Mouse (Mus musculus) kidney, adult 11 months (tissue): Measurements from ENCODE around the gene Tbcb.
"Not testable (repeated sequence)": the region's sequence is repeated elsewhere in the genome, so short reads cannot be mapped to it uniquely, and the experiment has no call there.

Experiments
- DNase-seq: peaks from one replicate; pipeline ENCODE4 v3.0.0; 2022

Tbcb gene

GRCm38 (mm10) chr7:30192088-30192487 lies 40.0 kb downstream of the Tbcb start:
- DNase-seq = no peak

GRCm38 (mm10) chr7:30189116-30189491 lies 43.0 kb downstream of the Tbcb start:
- DNase-seq = no peak

- DNase-seq = no peak
Observed at GRCm38 (mm10) chr7:30188344-30189115, 43.5 kb downstream of the Tbcb start.

DNA sequence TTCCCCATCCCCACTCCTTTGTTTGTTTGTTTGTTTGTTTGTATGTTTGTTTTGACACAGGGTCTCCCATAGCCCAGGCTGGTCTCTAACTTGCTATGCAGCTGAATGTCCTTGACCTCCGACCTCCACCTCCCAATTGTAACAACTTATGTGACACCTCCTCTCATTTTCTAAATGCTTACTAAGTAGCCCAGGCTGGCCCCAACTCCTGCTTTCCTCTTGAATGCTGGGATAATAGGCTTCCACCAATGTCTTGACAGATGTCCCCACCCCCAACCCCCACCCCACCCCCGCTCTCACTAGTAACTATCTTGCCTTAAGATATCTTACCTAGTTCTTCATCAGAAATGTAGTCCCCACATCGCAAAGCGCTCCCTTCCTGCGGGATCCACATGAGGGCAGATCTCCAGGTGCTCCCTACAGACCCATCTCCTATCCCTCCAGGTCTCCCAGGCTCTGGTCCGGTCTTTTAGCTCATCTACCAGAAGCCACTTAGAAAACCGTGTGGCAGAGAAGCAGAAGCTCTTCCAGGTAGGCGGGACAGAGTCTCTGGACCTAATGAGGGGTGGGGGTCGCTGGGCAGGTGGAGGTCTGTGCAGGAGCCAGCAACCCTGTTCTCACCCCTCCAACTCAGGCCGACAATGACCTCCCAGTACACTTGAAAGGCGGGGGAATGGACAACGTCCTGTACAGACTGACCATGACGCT lies 47.3 kb downstream of the Tbcb start:
- DNase-seq = no peak

- peak; percentile 92 for DNase-seq
Observed at GRCm38 (mm10) chr7:30183879-30184289, 48.2 kb downstream of the Tbcb start, which contains the start of gene Cox7a1. Gene Cox7a1, plus strand, starts transcription at chr7:30184144.

- DNase-seq = not testable (repeated sequence)
Observed at GRCm38 (mm10) chr7:30183189-30183588, 48.9 kb downstream of the Tbcb start.

DNA sequence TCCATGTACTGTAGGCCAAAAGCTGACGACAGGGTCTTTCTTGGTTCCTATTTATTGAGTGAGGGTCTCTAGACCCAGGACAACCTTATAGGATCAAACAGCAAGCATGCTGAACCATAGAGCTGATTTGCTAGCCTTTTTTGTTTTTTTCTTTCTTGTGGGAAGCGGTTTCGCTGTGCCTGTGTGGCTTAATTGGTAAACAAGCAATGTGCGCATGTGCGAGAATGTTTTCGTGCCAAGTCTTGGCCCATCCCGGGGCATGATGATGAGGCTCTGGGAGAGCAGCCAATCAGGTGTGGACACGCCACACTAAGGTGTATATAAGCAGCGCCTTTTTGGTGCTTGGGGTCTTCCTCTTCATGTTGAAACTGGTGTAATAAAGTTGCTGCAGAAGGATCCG lies 50.1 kb downstream of the Tbcb start:
- DNase-seq = not testable (repeated sequence)

DNA sequence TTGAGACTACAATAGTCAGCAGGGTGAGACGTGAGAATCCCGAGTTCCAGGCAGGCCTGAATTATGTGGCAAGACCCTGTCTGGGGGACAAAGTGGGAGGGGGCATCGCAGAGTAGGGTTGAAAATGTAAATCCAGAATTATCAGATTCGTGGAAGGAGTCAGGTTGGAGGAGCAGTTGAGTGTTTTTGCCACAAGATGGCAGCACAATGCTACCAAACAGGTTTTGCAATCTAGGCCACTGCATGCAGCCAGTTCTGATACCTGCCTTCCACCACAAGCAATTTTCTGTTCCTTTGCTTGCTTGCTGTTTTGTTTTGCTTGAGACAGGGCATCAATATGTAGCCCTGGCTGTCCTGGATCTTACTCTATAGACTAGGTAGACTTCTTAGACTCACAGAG lies 50.8 kb downstream of the Tbcb start:
- peak; percentile 63 for DNase-seq

DNA sequence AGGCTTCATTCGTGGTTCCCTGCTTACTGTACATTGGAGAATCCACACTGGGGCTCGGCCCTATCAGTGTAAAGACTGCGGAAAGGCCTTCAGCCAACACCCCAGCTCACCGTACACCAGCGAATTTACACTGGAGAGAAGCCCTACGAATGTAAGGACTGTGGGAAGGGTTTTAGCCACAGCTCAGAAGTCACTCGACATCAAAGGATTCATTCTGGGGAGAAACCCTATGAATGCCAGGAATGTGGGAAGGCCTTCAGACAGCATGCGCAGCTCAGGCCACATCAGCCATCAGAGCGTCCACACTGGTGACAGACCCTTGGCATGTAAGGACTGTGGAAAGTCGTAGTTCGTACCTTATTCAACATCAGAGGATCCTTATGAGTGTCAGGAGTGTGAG lies 53.8 kb downstream of the Tbcb start:
- no peak for DNase-seq

- DNase-seq = no peak
Observed at GRCm38 (mm10) chr7:30176474-30176873, 55.6 kb downstream of the Tbcb start.
